Mouse (Mus musculus): ENCODE data around the gene Speg. TPM values are rescaled to one million over a fixed set of nuclear protein-coding genes. Genes with fewer than 3 reads are reported as not detected.

The Speg gene
- total RNA-seq, 2 experiments from 2014 or later: 167 to 173 TPM

DNA sequence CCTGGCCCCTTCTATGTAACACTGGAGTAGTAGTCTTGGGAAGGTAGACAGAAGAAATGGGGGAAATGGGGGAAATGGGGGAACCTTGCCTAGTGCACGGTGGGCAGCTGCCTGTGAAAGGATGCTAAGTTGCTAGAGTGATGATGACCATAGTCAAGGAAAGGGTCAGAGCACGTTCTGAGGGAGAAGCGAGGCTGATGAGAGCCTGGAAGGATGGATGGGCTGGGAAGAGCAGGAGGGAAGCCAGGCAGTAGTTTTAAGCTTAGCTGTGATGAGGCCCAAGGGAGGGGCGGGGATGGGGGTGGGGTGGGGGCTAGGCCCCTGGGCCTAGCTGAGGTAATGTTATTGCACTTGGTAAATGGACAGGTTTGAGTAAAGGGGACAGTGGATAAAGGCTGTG lies 14.0 kb upstream of the Speg start:
- no peak for DNase-seq
- intact Hi-C loops (cut with DNase I; ENCODE audit: low total_unique reads): no loop called here

DNA sequence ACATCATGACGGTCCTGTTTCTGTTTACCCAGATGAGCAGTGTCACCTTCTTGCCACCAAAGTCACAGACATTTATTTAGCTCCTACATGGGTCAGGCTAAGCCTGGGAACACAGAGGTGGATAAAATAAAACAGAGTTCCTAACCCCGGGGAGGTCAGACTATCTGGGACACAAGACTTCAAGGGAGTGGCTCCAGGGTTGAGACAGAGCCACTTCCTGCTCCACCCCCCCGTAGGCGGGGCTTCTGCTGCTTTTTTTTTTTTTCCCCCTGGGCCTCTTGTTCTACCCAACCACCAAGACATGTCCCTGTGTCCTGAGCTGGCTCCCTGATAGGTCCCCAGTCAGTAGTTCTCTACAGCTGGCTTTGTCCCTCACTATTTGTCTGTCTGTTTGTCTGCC lies 13.3 kb upstream of the Speg start:
- no peak for DNase-seq
- intact Hi-C loops (cut with DNase I; ENCODE audit: low total_unique reads): no loop called here

- intact Hi-C loops (cut with DNase I; ENCODE audit: low total_unique reads): no loop called here
- DNase-seq: no peak
Measured at GRCm38 (mm10) chr1:75363868-75364267, 11.2 kb upstream of the Speg start.

DNA sequence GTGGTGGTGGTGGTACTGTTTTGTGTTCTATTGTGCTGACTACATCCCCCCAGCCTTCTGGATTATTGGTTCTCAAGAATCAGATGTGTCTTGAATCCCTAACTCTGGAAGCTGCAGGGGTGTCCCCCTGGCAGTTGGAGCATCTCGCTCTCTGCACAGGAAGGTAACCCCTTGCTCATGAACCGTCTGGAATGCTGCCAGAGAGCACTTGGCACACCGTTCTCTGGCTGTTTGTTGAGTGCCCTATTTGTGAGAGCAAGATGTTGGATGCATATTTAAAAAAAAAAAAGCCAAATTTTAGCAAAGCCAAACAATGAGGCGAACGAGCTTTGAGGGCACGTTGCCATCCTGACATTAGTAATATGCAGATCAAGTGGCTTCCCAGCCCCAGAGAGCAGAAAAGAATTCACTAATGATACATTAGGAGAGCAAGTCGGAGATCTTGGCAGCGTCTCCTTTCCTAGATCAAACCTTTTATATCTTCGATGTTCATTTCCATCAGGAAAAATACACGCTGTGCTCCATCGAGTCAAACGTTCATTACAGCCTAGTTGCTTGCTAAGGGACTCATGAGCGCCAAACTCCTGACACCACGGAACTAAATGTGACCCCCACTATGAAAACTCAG lies 9.5 kb upstream of the Speg start:
- no peak for DNase-seq
- intact Hi-C loops (cut with DNase I; ENCODE audit: low total_unique reads): no loop called here

DNA sequence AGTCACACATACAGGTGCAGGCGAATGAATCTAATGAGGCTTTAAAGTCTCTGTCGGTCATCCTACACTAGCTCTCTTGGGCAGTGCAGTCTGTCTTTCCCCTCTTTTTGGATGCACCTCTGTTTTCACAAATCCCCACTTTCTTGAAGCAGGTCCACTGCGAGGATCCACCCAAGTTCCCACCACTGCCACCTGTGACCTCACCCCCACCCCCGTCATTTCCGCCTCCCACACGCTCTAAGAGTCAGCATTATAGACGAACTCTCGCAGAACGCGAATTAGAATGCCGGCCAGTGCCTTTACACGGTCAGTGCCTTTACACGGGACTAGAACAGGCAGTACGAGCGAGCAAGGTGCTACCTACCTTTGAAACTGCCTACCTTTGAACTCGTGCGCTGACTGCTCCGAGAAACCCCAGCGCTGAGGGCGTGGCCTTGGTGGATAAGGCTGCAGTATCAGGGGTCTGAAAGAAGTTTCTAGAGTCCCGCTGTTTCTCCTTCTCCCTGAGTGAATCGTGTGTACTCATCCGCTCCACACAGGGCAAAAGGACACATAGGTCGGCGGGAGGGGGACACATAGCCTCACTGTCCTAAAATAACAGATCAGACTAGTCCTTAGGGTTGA lies 5.6 kb upstream of the Speg start:
- DNase-seq: no peak
- intact Hi-C loops (cut with DNase I; ENCODE audit: low total_unique reads): no loop called here

DNA sequence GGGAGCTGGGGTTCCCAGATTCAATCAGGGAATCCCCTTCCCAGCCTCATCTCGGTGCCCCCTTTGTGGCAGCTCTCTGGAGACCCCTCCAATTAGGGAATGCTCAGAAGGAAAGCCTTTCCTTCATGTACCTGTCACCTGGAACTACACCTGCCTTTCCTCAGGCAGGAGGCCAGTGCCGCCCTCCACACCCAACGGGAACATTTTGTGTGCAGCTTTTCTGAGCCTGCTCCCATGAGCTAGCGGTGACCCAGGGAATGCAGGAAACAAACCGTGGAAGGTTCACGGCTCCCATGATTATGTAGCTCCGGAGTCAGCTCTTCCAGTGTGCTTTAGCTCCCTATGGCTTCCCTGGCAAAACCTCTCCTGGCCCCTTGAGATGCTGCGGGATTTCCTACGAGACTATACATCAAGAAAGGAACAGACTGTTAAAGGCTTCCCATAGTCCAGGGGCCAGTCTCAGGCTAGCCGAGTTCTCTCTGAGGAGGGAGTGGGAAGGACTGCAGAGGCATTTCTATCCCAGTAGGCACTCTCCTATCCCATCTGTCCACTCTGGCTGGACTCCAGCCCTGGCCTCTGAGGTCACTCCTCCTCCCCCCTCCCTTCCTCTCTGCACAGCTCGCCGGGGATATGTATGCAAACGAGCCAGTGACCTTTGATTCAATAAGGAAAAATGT lies 5.0 kb upstream of the Speg start:
- intact Hi-C loops (cut with DNase I; ENCODE audit: low total_unique reads): no loop called here
- peak; percentile 86 for DNase-seq

- intact Hi-C loops (cut with DNase I; ENCODE audit: low total_unique reads): no loop called here
- peak; percentile 86 for DNase-seq
Measured at GRCm38 (mm10) chr1:75371317-75372095, 3.6 kb upstream of the Speg start.

DNA sequence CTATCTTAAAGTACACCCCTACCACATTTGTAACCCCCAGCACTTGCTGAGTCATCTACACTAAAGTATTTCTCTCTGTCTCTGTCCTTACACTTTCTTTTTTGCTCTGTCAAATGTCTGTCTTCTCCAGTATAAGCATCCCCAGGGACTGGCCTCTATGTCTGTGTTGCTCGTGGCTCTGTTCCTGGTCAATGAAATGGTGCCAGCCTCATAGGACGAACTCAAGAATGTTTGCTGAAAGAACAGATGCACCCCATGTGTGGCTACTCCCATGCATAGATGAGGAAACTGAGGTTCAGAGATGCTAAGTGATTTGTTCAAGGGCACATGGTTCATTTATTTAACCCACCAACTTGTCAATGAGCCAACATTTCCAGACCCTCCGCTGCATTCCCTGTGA lies 2.6 kb upstream of the Speg start:
- intact Hi-C loops (cut with DNase I; ENCODE audit: low total_unique reads): no loop called here
- no peak for DNase-seq

DNA sequence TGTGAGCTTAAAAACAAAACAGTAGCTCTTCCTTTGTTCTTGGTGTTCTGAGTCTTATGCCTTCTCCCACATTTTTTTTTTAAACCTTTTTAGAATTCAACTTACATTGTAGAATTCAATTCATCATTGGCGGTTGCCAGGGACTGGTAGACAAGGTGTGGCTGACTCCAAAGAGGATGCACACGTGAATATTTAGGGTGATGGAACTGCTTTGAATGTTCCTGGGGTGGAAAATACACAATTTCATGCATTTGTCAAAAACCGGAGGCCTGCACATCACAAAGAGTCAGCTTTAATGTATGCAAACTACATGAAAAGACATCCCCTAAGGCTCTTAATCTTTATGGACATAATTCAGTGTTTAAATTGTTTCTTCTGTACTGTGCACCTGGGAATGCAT lies 1.8 kb upstream of the Speg start:
- no peak for DNase-seq
- intact Hi-C loops (cut with DNase I; ENCODE audit: low total_unique reads): no loop called here

- intact Hi-C loops (cut with DNase I; ENCODE audit: low total_unique reads): no loop called here
- no peak for DNase-seq
Measured at GRCm38 (mm10) chr1:75379196-75379595, 4.1 kb downstream of the Speg start.

DNA sequence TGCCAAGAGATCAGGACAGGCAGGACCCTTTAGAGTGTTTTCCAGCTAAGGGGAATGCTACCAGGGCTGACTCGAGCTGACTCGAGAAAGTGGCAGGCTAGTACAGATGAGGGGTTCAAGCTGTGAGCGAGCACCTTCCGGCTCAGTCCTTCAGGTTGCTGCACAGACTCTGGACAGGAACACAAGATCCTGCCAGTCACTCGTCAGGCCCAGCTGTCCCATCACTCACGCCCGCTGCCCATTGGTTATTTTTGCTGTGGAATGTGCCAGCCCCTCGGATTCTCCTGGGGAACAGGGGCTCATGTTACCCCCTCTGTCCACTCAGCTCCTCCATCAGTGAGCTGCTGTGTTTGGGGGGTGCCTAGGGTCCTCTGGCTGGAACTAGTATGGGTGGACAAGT lies 4.8 kb downstream of the Speg start:
- intact Hi-C loops (cut with DNase I; ENCODE audit: low total_unique reads): no loop called here
- DNase-seq: peak; percentile 68

DNA sequence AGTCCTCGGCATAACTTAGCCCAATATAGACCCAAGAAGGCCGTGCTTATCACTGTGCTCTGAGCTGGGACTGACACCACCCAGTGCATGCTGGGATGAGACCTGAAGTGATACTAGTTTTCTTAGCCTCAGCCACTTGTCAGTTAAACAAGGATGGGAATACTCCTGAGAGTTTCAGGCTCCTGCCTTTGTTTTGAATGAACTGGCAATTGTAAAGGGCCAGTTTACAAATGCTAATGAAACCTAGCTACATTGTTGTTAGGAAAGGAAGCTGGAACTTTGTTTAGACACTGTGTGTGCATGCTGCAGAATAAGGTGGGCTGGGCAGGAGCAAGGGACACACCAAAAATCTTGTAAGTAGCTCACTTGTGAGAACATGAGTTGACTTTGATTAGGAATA lies 5.9 kb downstream of the Speg start:
- DNase-seq: no peak
- intact Hi-C loops (cut with DNase I; ENCODE audit: low total_unique reads): no loop called here

- intact Hi-C loops (cut with DNase I; ENCODE audit: low total_unique reads): no loop called here
- DNase-seq: no peak
Measured at GRCm38 (mm10) chr1:75381482-75382355, 6.6 kb downstream of the Speg start.

DNA sequence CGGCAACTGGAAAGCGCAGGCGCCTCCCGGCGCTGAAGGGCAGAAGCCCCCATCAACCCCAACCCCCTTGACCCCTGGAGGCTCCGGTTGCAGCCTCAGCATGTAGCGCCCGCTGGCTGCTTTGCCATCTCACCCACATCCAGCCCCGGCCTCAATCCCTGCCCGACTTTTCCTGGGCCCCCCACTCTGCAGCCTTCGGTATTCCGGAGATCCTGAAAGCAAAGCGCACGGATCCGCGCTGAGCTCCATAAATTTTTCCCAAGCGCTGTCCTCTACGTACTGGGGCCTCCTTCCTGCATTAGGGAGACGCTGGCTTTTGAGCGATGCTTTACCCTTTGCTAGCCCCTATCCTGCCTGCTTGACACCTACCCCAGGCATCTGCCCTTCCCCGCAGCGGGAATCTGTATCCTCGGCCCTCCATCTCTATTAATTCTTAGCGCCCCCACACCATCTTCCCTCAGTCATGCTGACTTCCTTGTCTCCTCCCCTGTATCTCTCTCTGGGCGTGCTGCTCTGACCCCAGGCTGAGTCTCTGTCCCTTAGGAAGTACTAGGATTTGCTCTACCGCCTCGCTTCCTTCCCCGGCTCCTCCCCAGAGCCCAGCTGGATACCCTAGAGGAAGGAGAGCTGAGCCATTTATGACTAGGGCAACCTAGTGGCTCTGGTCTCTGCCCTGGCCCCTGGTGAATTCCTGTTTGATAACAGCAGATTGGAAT lies 7.4 kb downstream of the Speg start:
- DNase-seq: no peak
- intact Hi-C loops (cut with DNase I; ENCODE audit: low total_unique reads): no loop called here

- intact Hi-C loops (cut with DNase I; ENCODE audit: low total_unique reads): no loop called here
- DNase-seq: no peak
Measured at GRCm38 (mm10) chr1:75384470-75385141, 9.5 kb downstream of the Speg start.

- intact Hi-C loops (cut with DNase I; ENCODE audit: low total_unique reads): no loop called here
- no peak for DNase-seq
Measured at GRCm38 (mm10) chr1:75385142-75385730, 10.1 kb downstream of the Speg start.

DNA sequence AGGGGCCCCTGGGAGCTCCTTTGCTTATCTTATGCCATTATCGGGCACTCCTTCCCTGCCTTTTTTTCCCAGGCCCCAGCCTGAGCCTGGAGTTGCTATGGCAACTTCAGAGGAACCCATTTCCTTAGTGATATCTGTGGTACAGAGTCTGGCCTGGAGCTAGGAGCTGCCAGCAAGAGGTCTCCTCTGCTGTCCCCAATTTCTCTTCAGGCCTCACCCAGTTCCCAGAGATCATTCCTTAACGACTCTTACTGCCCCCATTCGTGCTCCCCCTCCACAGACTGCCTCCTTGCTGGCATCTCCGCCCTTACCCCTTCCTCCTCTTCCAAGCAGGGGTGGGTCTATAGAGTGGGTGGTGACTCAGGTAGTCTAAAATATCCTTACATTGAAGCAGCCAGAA lies 11.1 kb downstream of the Speg start:
- DNase-seq: no peak
- intact Hi-C loops (cut with DNase I; ENCODE audit: low total_unique reads): no loop called here

DNA sequence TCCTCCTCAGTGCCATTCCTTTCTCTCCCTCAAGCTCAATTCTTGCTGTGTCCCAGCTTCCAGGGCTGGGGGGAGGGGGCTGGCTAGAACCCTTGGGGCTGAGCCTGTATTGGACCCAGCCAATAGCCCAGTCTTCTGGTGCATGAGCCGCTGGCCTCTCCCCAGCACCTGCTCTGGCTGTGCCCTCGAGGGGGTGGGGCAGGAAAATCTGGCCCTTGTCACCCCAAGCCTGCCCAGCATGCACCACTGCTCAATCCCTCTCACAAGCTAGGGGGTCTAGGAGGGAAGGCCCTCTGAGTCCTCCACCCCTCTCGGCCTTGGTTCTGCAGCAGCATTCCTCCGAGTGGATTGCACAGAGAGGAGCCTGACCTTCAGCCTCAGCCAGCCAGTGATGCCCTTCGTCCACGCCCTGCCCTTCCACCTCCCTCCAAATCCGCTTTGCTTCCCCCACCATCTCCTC lies 12.4 kb downstream of the Speg start:
- intact Hi-C loops (cut with DNase I; ENCODE audit: low total_unique reads): no loop called here
- DNase-seq: peak; percentile 66

Data from gastrocnemius, postnatal 14 days (tissue).